Mouse (Mus musculus): ENCODE data around the gene Gusb.

GRCm38 (mm10) chr5:129997700-129998099 lies 5.1 kb downstream of the Gusb start:
- TF ChIP-seq CTCF (IDR thresholded peaks at IDR 0.05; ENCODE audit: extremely low read depth, insufficient read depth, low read length) (no peak), POLR2A (IDR thresholded peaks at IDR 0.05; ENCODE audit: extremely low read depth, insufficient read depth, low read length) (no peak)
